Mouse (Mus musculus) mesoderm, embryonic 11.5 days (tissue): ENCODE measurements around the gene Ikbip.

Experiments used
- DNase-seq: peaks from one replicate; pipeline ENCODE4 v3.0.0-alpha.2; 2012; ENCODE audit warnings: low read depth, low spot score

The Ikbip gene

GRCm38 (mm10) chr10:91082550-91083392 is at the start of gene Ikbip, which contains the start of gene Apaf1:
TSS of gene Ikbip (plus strand) at chr10:91082940.
TSS of gene Apaf1 (minus strand) at chr10:91082770.
- peak; percentile 99 for DNase-seq

- peak; percentile 80 for DNase-seq
Observed at GRCm38 (mm10) chr10:91033942-91034341, 48.8 kb upstream of the Ikbip start.

GRCm38 (mm10) chr10:91049696-91050095 is 33.0 kb upstream of the Ikbip start:
- no peak for DNase-seq

GRCm38 (mm10) chr10:91051156-91051555 is 31.6 kb upstream of the Ikbip start:
- DNase-seq, result no peak

GRCm38 (mm10) chr10:91052734-91053133 is 30.0 kb upstream of the Ikbip start:
- no peak for DNase-seq

- DNase-seq, result peak; percentile 14
Observed at GRCm38 (mm10) chr10:91060742-91061141, 22.0 kb upstream of the Ikbip start.

- no peak for DNase-seq
Observed at GRCm38 (mm10) chr10:91062355-91062754, 20.4 kb upstream of the Ikbip start.

- no peak for DNase-seq
Observed at GRCm38 (mm10) chr10:91071768-91072167, 11.0 kb upstream of the Ikbip start.

- no peak for DNase-seq
Observed at GRCm38 (mm10) chr10:91073345-91073744, 9.4 kb upstream of the Ikbip start.

- DNase-seq, result no peak
Observed at GRCm38 (mm10) chr10:91076667-91077066, 6.1 kb upstream of the Ikbip start.

- DNase-seq, result no peak
Observed at GRCm38 (mm10) chr10:91080540-91080939, 2.2 kb upstream of the Ikbip start.

- peak; percentile 39 for DNase-seq
Observed at GRCm38 (mm10) chr10:91081959-91082507, 707 bp upstream of the Ikbip start.

- DNase-seq, result no peak
Observed at GRCm38 (mm10) chr10:91083393-91083927, 720 bp downstream of the Ikbip start.

GRCm38 (mm10) chr10:91092812-91093211 is 10.1 kb downstream of the Ikbip start:
- no peak for DNase-seq

GRCm38 (mm10) chr10:91094251-91095104 is 11.7 kb downstream of the Ikbip start:
- no peak for DNase-seq

- DNase-seq, result no peak
Observed at GRCm38 (mm10) chr10:91098056-91098455, 15.3 kb downstream of the Ikbip start.

- no peak for DNase-seq
Observed at GRCm38 (mm10) chr10:91100101-91100500, 17.4 kb downstream of the Ikbip start.

- DNase-seq, result no peak
Observed at GRCm38 (mm10) chr10:91101936-91102335, 19.2 kb downstream of the Ikbip start.

GRCm38 (mm10) chr10:91102799-91103590 is 20.3 kb downstream of the Ikbip start:
- no peak for DNase-seq

GRCm38 (mm10) chr10:91105981-91106380 is 23.2 kb downstream of the Ikbip start:
- DNase-seq, result no peak

GRCm38 (mm10) chr10:91109841-91110240 is 27.1 kb downstream of the Ikbip start:
- DNase-seq, result no peak
